Mouse (Mus musculus) CH12.LX (cell line): ENCODE data around the gene Alox12. TPM values are rescaled to one million over a fixed set of nuclear protein-coding genes. Genes with fewer than 3 reads are reported as not detected.

Experiments
- DNase-seq: peaks from one replicate; pipeline ENCODE4 v3.0.0-alpha.2; 2013; ENCODE audit errors: extremely low read depth
- H3K27ac ChIP-seq: 2 replicates; pipeline ENCODE4 v1.5.1; 2012; ENCODE audit warnings: low read depth, mild to moderate bottlenecking, control low read depth, moderate library complexity; ENCODE audit not compliant: insufficient read depth
- H3K27me3 ChIP-seq: replicated peaks from 2 replicates; pipeline ENCODE3; 2012; ENCODE audit warnings: inconsistent platforms
- H3K36me3 ChIP-seq, 2 experiments: replicated peaks in 1 of 2; 2 replicates each; pipeline versions ENCODE3 to v1.6.1; 2012; ENCODE audit warnings: inconsistent platforms in 1 of 2, low read length in 1 of 2, mild to moderate bottlenecking in 1 of 2, mixed read lengths in 1 of 2, moderate library complexity in 1 of 2; ENCODE audit not compliant: control insufficient read depth in 1 of 2, insufficient read depth in 1 of 2
- H3K4me1 ChIP-seq, 2 experiments: 2 replicates each; pipeline ENCODE4 v1.6.1; 2012; ENCODE audit warnings: inconsistent platforms in 1 of 2, moderate library complexity in 1 of 2; ENCODE audit not compliant: insufficient read depth in 2 of 2, control insufficient read depth in 1 of 2
- H3K4me2 ChIP-seq: 2 replicates; pipeline ENCODE4 v1.6.1; 2012; ENCODE audit warnings: low read depth, mild to moderate bottlenecking, control low read depth; ENCODE audit not compliant: poor library complexity, insufficient read depth, severe bottlenecking
- H3K4me3 ChIP-seq, 3 experiments: fragments of 150-350 bp in 1 of 3; sonication (generic) in 1 of 3; replicated peaks in 1 of 3; 2 replicates each; pipeline versions ENCODE3 to v1.5.1; 2011 to 2012; ENCODE audit warnings: low read depth in 2 of 3, low read length in 2 of 3, mild to moderate bottlenecking in 2 of 3, moderate library complexity in 2 of 3, control low read depth in 1 of 3, improper control_type of control experiment in 1 of 3, inconsistent platforms in 1 of 3, mixed read lengths in 1 of 3; ENCODE audit not compliant: poor library complexity in 1 of 3
- H3K79me2 ChIP-seq: replicated peaks from 2 replicates; pipeline ENCODE4 v1.6.1; 2012; ENCODE audit warnings: mild to moderate bottlenecking, moderate library complexity; ENCODE audit not compliant: control insufficient read depth, poor library complexity, insufficient read depth, severe bottlenecking; ENCODE audit errors: extremely low read depth
- H3K9ac ChIP-seq: 2 replicates; pipeline ENCODE4 v1.6.1; 2012; ENCODE audit warnings: low read depth, mild to moderate bottlenecking, control low read depth, moderate library complexity; ENCODE audit not compliant: insufficient read depth
- H3K9me3 ChIP-seq: replicated peaks from 2 replicates; pipeline ENCODE3; 2012; ENCODE audit warnings: low read length, inconsistent platforms, mixed read lengths
- CHD2 ChIP-seq: IDR thresholded peaks from 2 replicates; pipeline ENCODE4 v1.6.1; 2011; ENCODE audit warnings: low read length, improper control_type of control experiment
- CTCF ChIP-seq, 2 experiments: IDR thresholded peaks in 1 of 2; conservative IDR thresholded peaks in 1 of 2; 2 replicates each; pipeline ENCODE4 v1.5.1; 2011 to 2012; ENCODE audit warnings: low read depth in 2 of 2, low read length in 2 of 2, improper control_type of control experiment in 1 of 2, inconsistent platforms in 1 of 2, mild to moderate bottlenecking in 1 of 2, moderate library complexity in 1 of 2
- GABPA ChIP-seq: IDR thresholded peaks from 2 replicates; pipeline ENCODE4 v1.6.1; 2012; ENCODE audit warnings: low read depth, low read length, improper control_type of control experiment, inconsistent platforms; ENCODE audit not compliant: insufficient replicate concordance
- JUN ChIP-seq: IDR thresholded peaks from 2 replicates; pipeline ENCODE4 v1.6.1; 2011; ENCODE audit warnings: low read depth, mild to moderate bottlenecking, low read length, improper control_type of control experiment, moderate library complexity; ENCODE audit not compliant: insufficient read depth
- JUND ChIP-seq: conservative IDR thresholded peaks from 2 replicates; pipeline ENCODE4 v1.6.1; 2011; ENCODE audit warnings: low read depth, low read length, improper control_type of control experiment
- MEF2A ChIP-seq: IDR thresholded peaks from 2 replicates; pipeline ENCODE4 v1.6.1; 2014; ENCODE audit warnings: low read depth, mild to moderate bottlenecking, inconsistent platforms, low read length, improper control_type of control experiment, borderline replicate concordance
- MYC ChIP-seq: IDR thresholded peaks from 2 replicates; pipeline ENCODE4 v1.6.1; 2011; ENCODE audit warnings: low read depth, mild to moderate bottlenecking, improper control_type of control experiment, low read length
- POLR2A ChIP-seq: IDR thresholded peaks from 2 replicates; pipeline ENCODE4 v1.6.1; 2011; ENCODE audit warnings: low read depth, mild to moderate bottlenecking, improper control_type of control experiment, low read length
- SMC3 ChIP-seq: IDR thresholded peaks from 2 replicates; pipeline ENCODE4 v1.6.1; 2011; ENCODE audit warnings: low read depth, low read length, improper control_type of control experiment
- TBP ChIP-seq: conservative IDR thresholded peaks from 2 replicates; pipeline ENCODE4 v1.6.1; 2011; ENCODE audit warnings: low read depth, low read length, improper control_type of control experiment
- TCF12 ChIP-seq: IDR thresholded peaks from 2 replicates; pipeline ENCODE4 v1.6.1; 2014; ENCODE audit warnings: low read depth, mild to moderate bottlenecking, inconsistent platforms, low read length, improper control_type of control experiment
- USF1 ChIP-seq: IDR thresholded peaks from 2 replicates; pipeline ENCODE4 v1.6.1; 2014; ENCODE audit warnings: low read depth, mild to moderate bottlenecking, inconsistent platforms, low read length, improper control_type of control experiment
- ZC3H11A ChIP-seq: IDR thresholded peaks from 2 replicates; pipeline ENCODE4 v1.6.1; 2012; ENCODE audit warnings: low read depth, mild to moderate bottlenecking, inconsistent platforms, low read length, improper control_type of control experiment
- dilution Hi-C: fragments of 300-500 bp; cut with MboI; formaldehyde crosslinking; loops from 2 replicates; pipeline ENCODE4 v1.14.3; 2020; ENCODE audit warnings: low sequenced_read_pairs; ENCODE audit not compliant: extremely low pct_unique_long_range_greater_than_20kb, extremely low pct_ligation_motif_present
- in situ Hi-C: fragments of 300-500 bp; cut with MboI; formaldehyde crosslinking; loops from 3 replicates; pipeline ENCODE4 v1.14.3; 2019; ENCODE audit warnings: low sequenced_read_pairs, low pct_ligation_motif_present, low pct_unique_long_range_greater_than_20kb, mixed read lengths
- polyA plus RNA-seq: library from polyadenylated mRNA; unstranded; fragments of >175 nt; gene quantifications from 2 replicates; pipeline ENCODE4 v1.2.1, GENCODE M21; 2012; ENCODE audit warnings: low read depth; ENCODE audit not compliant: insufficient read length
- total RNA-seq, 2 experiments: library from RNA; depleted of rRNA; stranded (reverse); fragments of 300-350 nt in 1 of 2; fragments of >200 nt in 1 of 2; gene quantifications; 2 replicates each; pipeline ENCODE4 v1.2.3; 2012 to 2014

Alox12 gene
- total and polyA plus RNA-seq, 3 experiments, result not detected

DNA sequence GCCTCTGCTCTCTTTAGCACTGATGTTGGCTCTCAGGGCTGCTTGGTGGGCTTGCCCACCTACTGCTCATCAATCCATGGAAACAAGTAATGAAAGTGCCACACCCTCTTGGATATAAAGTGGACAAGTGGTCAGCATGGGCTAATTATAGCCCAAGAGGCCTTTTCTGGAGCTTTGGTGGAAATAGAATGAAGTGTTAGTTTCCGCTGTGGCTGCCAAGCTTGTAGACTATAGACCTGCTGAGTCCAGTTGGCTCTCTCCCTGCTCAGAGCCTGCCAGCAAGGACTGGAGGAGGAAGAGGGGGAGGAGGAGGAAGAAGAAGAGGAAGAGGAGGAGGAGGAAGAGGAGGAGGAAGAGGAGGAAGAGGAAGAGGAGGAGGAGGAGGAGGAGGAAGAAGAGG is 11.3 kb upstream of the Alox12 start:
- H3K9me3 ChIP-seq, result peaks cover 2% of the 10 kb centered on the region
- TF ChIP-seq JUN, result no peak
- no peak for TF ChIP-seq CHD2
- DNase-seq, result no peak
- no peak overlapping the region for H3K27ac ChIP-seq
- peaks cover 3 to 5% of the 10 kb centered on the region in 2 experiments; a peak in 2 of 4 replicates for H3K4me1 ChIP-seq
- in situ Hi-C loops, result no loop called here
- dilution Hi-C loops, result no loop called here
- no peaks in the 10 kb centered on the region for H3K36me3 ChIP-seq
- H3K9ac ChIP-seq, result no peak overlapping the region
- no peaks in the 10 kb centered on the region for H3K79me2 ChIP-seq
- H3K27me3 ChIP-seq, result peaks cover 53% of the 10 kb centered on the region
- no peak overlapping the region for H3K4me2 ChIP-seq
- H3K4me3 ChIP-seq, result no peak overlapping the region

DNA sequence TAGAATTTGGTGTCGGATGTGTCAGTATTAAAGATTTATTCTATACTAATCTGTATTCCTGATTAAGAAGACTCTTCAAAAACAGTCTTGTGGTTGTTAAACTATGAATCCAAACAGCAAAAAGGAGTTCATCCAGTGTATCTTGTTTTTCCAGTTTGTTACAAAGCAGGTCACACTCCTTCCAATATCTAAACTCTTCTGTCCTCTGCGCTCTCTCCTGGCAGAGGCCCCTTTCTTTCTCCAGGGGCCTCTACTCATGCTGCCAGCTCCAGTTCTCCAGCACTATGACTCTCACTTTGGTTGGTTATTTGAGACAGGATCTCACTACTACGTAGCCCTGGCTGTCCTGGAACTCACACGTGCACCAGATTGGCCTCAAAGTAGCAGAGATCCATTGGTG is 10.7 kb upstream of the Alox12 start:
- Histone ChIP-seq H3K4me2 (no peak overlapping the region), H3K4me1 (peaks cover 3 to 5% of the 10 kb centered on the region in 2 experiments; a peak in 2 of 4 replicates), H3K9me3 (peaks cover 4% of the 10 kb centered on the region)
- DNase-seq, result no peak
- in situ Hi-C loops, result no loop called here
- no peak for TF ChIP-seq TCF12
- TF ChIP-seq ZC3H11A, result no peak
- TF ChIP-seq GABPA, result no peak
- no peak for TF ChIP-seq SMC3
- TF ChIP-seq, all 38 proteins: peak for 0
- dilution Hi-C loops, result no loop called here
- Histone ChIP-seq H3K9ac (no peak overlapping the region), H3K27me3 (peaks cover 55% of the 10 kb centered on the region), H3K4me3 (no peak overlapping the region), H3K27ac (no peak overlapping the region), H3K36me3 (no peaks in the 10 kb centered on the region), H3K79me2 (no peaks in the 10 kb centered on the region)

DNA sequence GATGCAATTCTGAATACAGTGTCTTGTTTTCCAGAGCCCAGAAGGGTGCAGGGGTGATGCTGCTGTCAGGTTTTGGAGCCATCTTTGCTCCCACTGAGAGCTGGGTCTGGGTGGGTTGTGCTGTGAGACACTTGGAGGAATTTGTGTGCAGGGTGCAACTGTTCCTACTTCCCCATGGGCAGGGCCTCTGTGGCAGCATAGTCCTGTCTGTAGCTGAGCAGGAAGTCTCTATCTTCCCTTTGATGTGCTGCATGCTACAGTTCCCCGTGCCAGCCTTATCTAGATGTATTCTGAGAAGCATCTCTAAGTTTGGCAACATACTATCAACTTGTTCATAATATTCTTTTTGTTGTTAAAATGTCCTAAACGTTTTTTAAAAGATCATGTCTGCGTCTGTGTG is 10.1 kb upstream of the Alox12 start:
- H3K79me2 ChIP-seq, result no peaks in the 10 kb centered on the region
- H3K4me1 ChIP-seq, result peaks cover 3 to 5% of the 10 kb centered on the region in 2 experiments; a peak in 2 of 4 replicates
- TF ChIP-seq POLR2A (no peak), JUND (no peak), GABPA (no peak), MYC (no peak), TBP (no peak), CTCF (conservative IDR thresholded peaks at IDR 0.05 in 1 of 2, IDR thresholded peaks at IDR 0.05 in 1 of 2; ENCODE audit: low read depth in 2 of 2, low read length in 2 of 2) (no peak), MEF2A (no peak), JUN (no peak), USF1 (no peak)
- H3K9ac ChIP-seq, result no peak overlapping the region
- no peak overlapping the region for H3K4me3 ChIP-seq
- dilution Hi-C loops, result no loop called here
- no peak overlapping the region for H3K27ac ChIP-seq
- DNase-seq, result no peak
- H3K36me3 ChIP-seq, result no peaks in the 10 kb centered on the region
- H3K4me2 ChIP-seq, result no peak overlapping the region
- H3K27me3 ChIP-seq, result peaks cover 61% of the 10 kb centered on the region
- in situ Hi-C loops, result no loop called here
- H3K9me3 ChIP-seq, result peaks cover 4% of the 10 kb centered on the region
